Mouse (Mus musculus) stomach, postnatal 0 days (tissue): ENCODE data around the gene Tpk1.

Experiments
- CTCF ChIP-seq: IDR thresholded peaks from 2 replicates; pipeline ENCODE4 v1.5.1; 2016; ENCODE audit warnings: antibody characterized with exemption, low read depth, mild to moderate bottlenecking, moderate library complexity
- EP300 ChIP-seq: optimal IDR thresholded peaks from 2 replicates; pipeline ENCODE3; 2016; ENCODE audit warnings: antibody characterized with exemption

DNA sequence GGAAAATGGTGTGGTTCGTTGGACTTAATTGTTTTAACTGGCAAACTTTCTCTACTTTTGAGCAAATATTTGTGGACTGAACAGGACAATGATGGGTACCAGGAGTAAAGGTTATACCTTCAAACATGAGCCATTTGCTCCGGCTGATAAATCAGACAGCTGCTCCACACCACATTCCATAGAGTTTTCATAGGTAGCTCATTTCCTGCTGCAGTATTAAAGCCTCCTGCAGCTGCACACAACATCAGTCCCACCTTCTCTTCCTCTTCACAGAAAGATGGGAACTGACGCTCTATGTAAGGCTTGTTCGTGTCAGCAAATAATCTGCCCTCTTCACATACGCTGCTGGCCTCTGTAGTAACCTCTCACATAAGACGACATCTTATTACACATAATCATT lies 22.4 kb downstream of the Tpk1 start:
- no peak for TF ChIP-seq CTCF
- TF ChIP-seq EP300: no peak
